Mouse (Mus musculus) hindbrain, embryonic 11.5 days (tissue): ENCODE data around the gene Perp. TPM values are rescaled to one million over a fixed set of nuclear protein-coding genes. Genes with fewer than 3 reads are reported as not detected.

Source experiments
- ATAC-seq: fragments of 200-750 bp; cut with Nextera tagmentation; 2 replicates; pipeline ENCODE4 v1.8.0; 2017; ENCODE audit warnings: mild to moderate bottlenecking, moderate TSS enrichment, moderate library complexity; ENCODE audit not compliant: low FRiP score
- DNase-seq: peaks from one replicate; pipeline ENCODE4 v3.0.0-alpha.2; 2015; ENCODE audit warnings: low spot score
- H3K27ac ChIP-seq: fragments of 300-500 bp; sonication (generic); 2 replicates; pipeline ENCODE4 v1.5.1; 2014; ENCODE audit warnings: mild to moderate bottlenecking, low read depth, low read length
- H3K27me3 ChIP-seq: fragments of 300-500 bp; sonication (generic); 2 replicates; pipeline ENCODE4 v1.6.1; 2014; ENCODE audit warnings: mild to moderate bottlenecking, low read length, moderate library complexity, mixed read lengths; ENCODE audit not compliant: control insufficient read depth, insufficient read depth
- H3K36me3 ChIP-seq: fragments of 300-500 bp; sonication (generic); 2 replicates; pipeline ENCODE4 v1.6.1; 2014; ENCODE audit warnings: mild to moderate bottlenecking, low read length, moderate library complexity, mixed read lengths; ENCODE audit not compliant: control insufficient read depth, insufficient read depth
- H3K4me1 ChIP-seq: fragments of 300-500 bp; sonication (generic); replicated peaks from 2 replicates; pipeline ENCODE4 v1.6.1; 2014; ENCODE audit warnings: low read length, mixed read lengths; ENCODE audit not compliant: control insufficient read depth, insufficient read depth
- H3K4me2 ChIP-seq: fragments of 300-500 bp; sonication (generic); replicated peaks from 2 replicates; pipeline ENCODE4 v1.6.1; 2014; ENCODE audit warnings: mild to moderate bottlenecking, low read depth, low read length
- H3K4me3 ChIP-seq: fragments of 300-500 bp; sonication (generic); 2 replicates; pipeline ENCODE4 v1.5.1; 2014; ENCODE audit warnings: low read depth, low read length
- H3K9ac ChIP-seq: fragments of 300-500 bp; sonication (generic); 2 replicates; pipeline ENCODE4 v1.6.1; 2014; ENCODE audit warnings: low read depth, low read length
- H3K9me3 ChIP-seq: fragments of 300-500 bp; sonication (generic); 2 replicates; pipeline ENCODE4 v1.6.1; 2016; ENCODE audit warnings: low read length; ENCODE audit not compliant: control insufficient read depth
- WGBS: fragments of 180-500 bp; shearing (Covaris S2); extraction: QIAGEN DNeasy Blood & Tissue Kit; methylation state at CpG from one replicate; pipeline ENCODE4 v1.1.7; 2014; 5-methylcytosine and 5-hydroxymethylcytosine counted together
- polyA plus RNA-seq: library from polyadenylated mRNA; unstranded; fragments of >200 nt; fragmentation: Nextera tagmentation; extraction: Ambion mirVana; gene quantifications from 2 replicates; pipeline ENCODE4 v1.2.1, GENCODE M21; 2014

The Perp gene
- polyA plus RNA-seq, 1 experiment from 2014 or later: 15.9 TPM

GRCm38 (mm10) chr10:18878111-18878510, 33.3 kb downstream of the Perp start:
- no peaks in the 10 kb centered on the region for H3K9me3 ChIP-seq
- WGBS: 90% methylated on average over 6 of the region's 6 CpGs

GRCm38 (mm10) chr10:18879160-18879559, 34.3 kb downstream of the Perp start:
- Histone ChIP-seq H3K4me3 (no peak overlapping the region), H3K27me3 (no peaks in the 10 kb centered on the region), H3K36me3 (no peaks in the 10 kb centered on the region), H3K9ac (no peak overlapping the region), H3K9me3 (no peaks in the 10 kb centered on the region), H3K27ac (no peak overlapping the region), H3K4me1 (no peaks in the 10 kb centered on the region), H3K4me2 (no peak overlapping the region)
- 84% methylated on average over 4 of the region's 4 CpGs for WGBS
- DNase-seq (no peak), ATAC-seq (no peak)

More at GRCm38 (mm10) chr10:18878111-18878510, 33.3 kb downstream of the Perp start:
- H3K36me3 ChIP-seq: no peaks in the 10 kb centered on the region
- DNase-seq (no peak), ATAC-seq (no peak)
- H3K4me1 ChIP-seq: no peaks in the 10 kb centered on the region
- H3K27ac ChIP-seq: no peak overlapping the region
- no peak overlapping the region for H3K9ac ChIP-seq
- H3K27me3 ChIP-seq: no peaks in the 10 kb centered on the region
- H3K4me2 ChIP-seq: no peak overlapping the region
- no peak overlapping the region for H3K4me3 ChIP-seq

- no peak overlapping the region for H3K4me3 ChIP-seq
- H3K36me3 ChIP-seq: no peaks in the 10 kb centered on the region
- no peaks in the 10 kb centered on the region for H3K27me3 ChIP-seq
- ATAC-seq (no peak), DNase-seq (no peak)
- H3K27ac ChIP-seq: no peak overlapping the region
- H3K4me1 ChIP-seq: no peaks in the 10 kb centered on the region
- WGBS: 86% methylated on average over 1 of the region's 1 CpGs
- no peaks in the 10 kb centered on the region for H3K9me3 ChIP-seq
- H3K4me2 ChIP-seq: no peak overlapping the region
- H3K9ac ChIP-seq: no peak overlapping the region
Observed at GRCm38 (mm10) chr10:18879690-18880089, 34.9 kb downstream of the Perp start.

- 69% methylated on average over 1 of the region's 1 CpGs for WGBS
- Histone ChIP-seq H3K36me3 (no peaks in the 10 kb centered on the region), H3K9ac (no peak overlapping the region)
Observed at GRCm38 (mm10) chr10:18882190-18882589, 37.4 kb downstream of the Perp start.

GRCm38 (mm10) chr10:18886918-18887625, 42.3 kb downstream of the Perp start:
- Histone ChIP-seq H3K9me3 (no peaks in the 10 kb centered on the region), H3K4me3 (no peak overlapping the region), H3K4me2 (no peak overlapping the region), H3K9ac (no peak overlapping the region), H3K27me3 (no peaks in the 10 kb centered on the region), H3K4me1 (no peaks in the 10 kb centered on the region), H3K36me3 (no peaks in the 10 kb centered on the region), H3K27ac (no peak overlapping the region)
- no peak for ATAC-seq
- WGBS: 93% methylated on average over 4 of the region's 4 CpGs
- DNase-seq: no peak

More at GRCm38 (mm10) chr10:18882190-18882589, 37.4 kb downstream of the Perp start:
- DNase-seq (no peak), ATAC-seq (no peak)
- Histone ChIP-seq H3K27ac (no peak overlapping the region), H3K4me3 (no peak overlapping the region), H3K4me1 (no peaks in the 10 kb centered on the region), H3K9me3 (no peaks in the 10 kb centered on the region), H3K4me2 (no peak overlapping the region), H3K27me3 (no peaks in the 10 kb centered on the region)

- DNase-seq (no peak), ATAC-seq (no peak)
- H3K9ac ChIP-seq: no peak overlapping the region
- no peaks in the 10 kb centered on the region for H3K4me1 ChIP-seq
- H3K27me3 ChIP-seq: no peaks in the 10 kb centered on the region
- 100% methylated on average over 1 of the region's 1 CpGs for WGBS
- no peaks in the 10 kb centered on the region for H3K36me3 ChIP-seq
- H3K9me3 ChIP-seq: no peaks in the 10 kb centered on the region
- H3K27ac ChIP-seq: no peak overlapping the region
- no peak overlapping the region for H3K4me3 ChIP-seq
- H3K4me2 ChIP-seq: no peak overlapping the region
Observed at GRCm38 (mm10) chr10:18888751-18889150, 43.9 kb downstream of the Perp start.

GRCm38 (mm10) chr10:18889255-18889654, 44.4 kb downstream of the Perp start:
- no peak overlapping the region for H3K27ac ChIP-seq
- no peaks in the 10 kb centered on the region for H3K4me1 ChIP-seq
- H3K9me3 ChIP-seq: no peaks in the 10 kb centered on the region
- H3K4me3 ChIP-seq: no peak overlapping the region
- no peaks in the 10 kb centered on the region for H3K27me3 ChIP-seq
- no peak for DNase-seq
- no peak overlapping the region for H3K9ac ChIP-seq
- no peaks in the 10 kb centered on the region for H3K36me3 ChIP-seq
- H3K4me2 ChIP-seq: no peak overlapping the region
- ATAC-seq: no peak
- 93% methylated on average over 1 of the region's 1 CpGs for WGBS

- ATAC-seq (no peak), DNase-seq (no peak)
- Histone ChIP-seq H3K27me3 (no peaks in the 10 kb centered on the region), H3K9me3 (no peaks in the 10 kb centered on the region), H3K4me2 (no peak overlapping the region), H3K9ac (no peak overlapping the region), H3K4me3 (no peak overlapping the region), H3K36me3 (no peaks in the 10 kb centered on the region), H3K27ac (no peak overlapping the region), H3K4me1 (no peaks in the 10 kb centered on the region)
Observed at GRCm38 (mm10) chr10:18891110-18891509, 46.3 kb downstream of the Perp start.

GRCm38 (mm10) chr10:18892102-18892501, 47.3 kb downstream of the Perp start:
- H3K36me3 ChIP-seq: no peaks in the 10 kb centered on the region
- no peak for ATAC-seq
- no peaks in the 10 kb centered on the region for H3K4me1 ChIP-seq
- H3K4me3 ChIP-seq: no peak overlapping the region
- no peaks in the 10 kb centered on the region for H3K27me3 ChIP-seq
- no peak for DNase-seq
- H3K4me2 ChIP-seq: no peak overlapping the region
- no peak overlapping the region for H3K27ac ChIP-seq
- H3K9ac ChIP-seq: no peak overlapping the region
- 77% methylated on average over 1 of the region's 1 CpGs for WGBS
- no peaks in the 10 kb centered on the region for H3K9me3 ChIP-seq
